Mouse (Mus musculus): ENCODE measurements at regions not wholly inside any gene's neighbourhood (a gene's known extent, or its start where the extent isn't known, plus 50 kb on each side); places are given as distances from the start of the nearest gene placed in this dataset.

DNA sequence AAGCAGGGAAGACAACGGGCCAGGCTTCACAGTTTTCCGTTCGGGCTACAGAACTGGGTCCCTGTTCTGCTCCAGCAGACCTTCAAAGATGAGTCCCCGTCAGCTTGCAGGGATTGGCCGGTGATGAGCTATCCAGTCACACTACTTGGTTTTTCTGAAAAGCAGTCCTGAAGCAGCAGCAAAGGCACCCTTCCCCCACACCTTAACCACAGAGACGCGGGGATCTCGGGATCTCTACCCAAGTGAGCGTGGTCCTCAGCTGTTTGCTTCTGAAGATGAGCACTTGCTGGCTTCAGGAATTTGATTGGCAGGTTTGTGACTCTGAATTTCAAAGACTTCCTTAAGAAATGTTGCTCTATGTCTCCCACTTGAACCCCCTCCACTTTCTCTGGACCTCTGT, 186.6 kb upstream of the Arglu1 start:
- Histone ChIP-seq H3K9ac (ENCODE audit: low read depth, low read length) (no peak overlapping the region), H3K27me3 (ENCODE audit: control insufficient read depth, insufficient read depth, low read length) (no peaks in the 10 kb centered on the region), H3K9me3 (ENCODE audit: control insufficient read depth, low read length) (no peaks in the 10 kb centered on the region), H3K36me3 (ENCODE audit: control insufficient read depth, insufficient read depth, low read length) (no peaks in the 10 kb centered on the region), H3K4me1 (ENCODE audit: control insufficient read depth, insufficient read depth, low read length) (no peaks in the 10 kb centered on the region), H3K27ac (ENCODE audit: low read depth, low read length) (no peak overlapping the region), H3K4me3 (ENCODE audit: low read length) (no peak overlapping the region), H3K4me2 (replicated peaks; ENCODE audit: low read depth, low read length) (no peak overlapping the region)
- peak; percentile 46; the same call in 1 of the 2 replicates for ATAC-seq (ENCODE audit: low FRiP score, low TSS enrichment)
- 46% methylated on average over 9 of the region's 9 CpGs for WGBS

DNA sequence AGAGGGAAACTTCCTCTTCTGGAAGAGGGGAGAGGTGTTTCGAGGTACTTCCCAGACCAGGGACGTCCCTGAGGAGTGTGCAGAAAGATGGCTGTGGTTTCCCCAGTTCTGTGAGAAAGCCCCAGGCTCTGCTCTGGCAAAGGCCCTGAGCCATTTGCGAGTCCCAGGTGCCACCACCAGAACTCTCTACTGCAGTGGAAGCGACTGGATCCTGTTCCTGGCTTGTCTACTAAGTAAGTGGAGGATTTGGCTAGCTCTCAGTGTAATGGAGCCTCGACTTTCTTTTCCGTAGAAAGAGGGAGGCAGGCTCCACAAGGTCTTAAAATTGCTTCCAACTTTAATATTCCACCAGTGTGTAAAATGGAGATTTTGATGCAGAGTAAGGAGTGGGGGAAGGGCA, 186.1 kb upstream of the Arglu1 start:
- 82% methylated on average over 6 of the region's 6 CpGs for WGBS
- Histone ChIP-seq H3K36me3 (ENCODE audit: control insufficient read depth, insufficient read depth, low read length) (no peaks in the 10 kb centered on the region), H3K27me3 (ENCODE audit: control insufficient read depth, insufficient read depth, low read length) (no peaks in the 10 kb centered on the region), H3K4me3 (ENCODE audit: low read length) (no peak overlapping the region), H3K9me3 (ENCODE audit: control insufficient read depth, low read length) (no peaks in the 10 kb centered on the region), H3K9ac (ENCODE audit: low read depth, low read length) (no peak overlapping the region), H3K4me1 (ENCODE audit: control insufficient read depth, insufficient read depth, low read length) (no peaks in the 10 kb centered on the region), H3K27ac (ENCODE audit: low read depth, low read length) (no peak overlapping the region), H3K4me2 (replicated peaks; ENCODE audit: low read depth, low read length) (no peak overlapping the region)
- ATAC-seq (ENCODE audit: low FRiP score, low TSS enrichment), result no peak

DNA sequence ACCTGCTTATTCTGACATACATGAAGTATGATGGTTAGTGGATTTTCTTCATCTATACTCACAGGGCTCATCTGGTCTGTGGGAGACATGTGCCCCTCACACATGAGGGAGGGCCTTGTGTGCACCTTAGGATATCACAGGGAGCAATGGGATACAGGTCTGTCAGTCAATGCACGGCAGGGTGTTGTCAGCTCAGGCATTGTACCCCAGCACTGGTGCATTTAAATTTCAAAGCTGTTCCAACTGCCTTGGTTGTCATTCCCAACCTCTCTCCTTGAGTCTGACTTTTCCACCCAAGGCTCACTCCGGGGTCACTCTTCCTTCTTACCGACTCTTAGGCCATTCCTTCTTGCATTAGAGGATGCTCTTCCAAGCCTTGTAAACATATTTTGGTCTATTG, 181.6 kb upstream of the Arglu1 start:
- Histone ChIP-seq H3K27ac (ENCODE audit: low read depth, low read length) (no peak overlapping the region), H3K4me3 (ENCODE audit: low read length) (no peak overlapping the region), H3K4me1 (ENCODE audit: control insufficient read depth, insufficient read depth, low read length) (0 out of 2 replicates have a peak, but pooled peaks cover 3% of the 10 kb centered on the region), H3K9ac (ENCODE audit: low read depth, low read length) (no peak overlapping the region), H3K36me3 (ENCODE audit: control insufficient read depth, insufficient read depth, low read length) (no peaks in the 10 kb centered on the region), H3K9me3 (ENCODE audit: control insufficient read depth, low read length) (no peaks in the 10 kb centered on the region), H3K27me3 (ENCODE audit: control insufficient read depth, insufficient read depth, low read length) (no peaks in the 10 kb centered on the region), H3K4me2 (replicated peaks; ENCODE audit: low read depth, low read length) (no peak overlapping the region)
- no peak for ATAC-seq (ENCODE audit: low FRiP score, low TSS enrichment)
- 59% methylated on average over 3 of the region's 3 CpGs for WGBS

DNA sequence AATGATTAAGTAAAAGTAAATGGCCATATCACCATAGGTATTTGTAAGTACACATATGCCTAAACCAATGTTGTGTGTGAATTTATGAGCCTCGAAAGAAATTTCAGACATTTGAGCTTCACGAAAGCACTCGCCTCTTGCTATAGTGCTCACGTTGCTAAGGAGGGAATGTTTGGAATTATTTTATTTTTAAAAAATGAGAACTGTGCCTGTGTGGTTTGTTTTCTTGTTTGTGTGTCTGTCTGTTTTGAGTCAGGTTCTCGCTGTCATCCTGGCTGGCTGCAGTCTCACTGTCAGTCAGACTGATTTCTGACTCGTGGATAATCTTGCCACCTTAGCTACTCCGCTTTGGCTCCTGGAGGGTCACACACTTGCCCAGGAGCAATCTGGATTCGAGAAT, 180.7 kb upstream of the Arglu1 start:
- H3K4me3 ChIP-seq (ENCODE audit: low read length), result no peak overlapping the region
- no peak overlapping the region for H3K9ac ChIP-seq (ENCODE audit: low read depth, low read length)
- no peak overlapping the region for H3K4me2 ChIP-seq (replicated peaks; ENCODE audit: low read depth, low read length)
- H3K36me3 ChIP-seq (ENCODE audit: control insufficient read depth, insufficient read depth, low read length), result no peaks in the 10 kb centered on the region
- H3K27me3 ChIP-seq (ENCODE audit: control insufficient read depth, insufficient read depth, low read length), result no peaks in the 10 kb centered on the region
- 0 out of 2 replicates have a peak, but pooled peaks cover 5% of the 10 kb centered on the region for H3K4me1 ChIP-seq (ENCODE audit: control insufficient read depth, insufficient read depth, low read length)
- H3K9me3 ChIP-seq (ENCODE audit: control insufficient read depth, low read length), result no peaks in the 10 kb centered on the region
- no peak for ATAC-seq (ENCODE audit: low FRiP score, low TSS enrichment)
- WGBS, result 62% methylated on average over 8 of the region's 8 CpGs
- H3K27ac ChIP-seq (ENCODE audit: low read depth, low read length), result no peak overlapping the region

DNA sequence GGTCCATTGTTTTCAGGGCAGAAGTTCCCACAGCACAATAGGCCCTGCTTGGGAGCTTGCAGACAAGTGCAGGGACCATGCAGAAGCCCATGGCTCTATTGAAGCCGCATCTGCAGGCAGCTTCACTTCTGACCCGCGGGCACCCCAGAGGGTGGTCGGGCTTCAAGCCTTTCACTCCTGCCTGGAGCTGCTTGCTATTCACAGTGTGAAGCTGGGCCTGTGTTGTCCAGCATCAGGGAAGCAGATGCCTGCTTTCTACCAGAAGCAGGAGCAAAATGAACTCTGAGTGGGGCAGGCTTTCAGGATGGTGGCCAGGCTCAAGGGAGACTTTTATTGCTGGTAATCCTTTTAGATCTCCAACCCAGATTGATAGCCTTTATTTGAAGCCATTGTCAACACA, 180.2 kb upstream of the Arglu1 start:
- ATAC-seq (ENCODE audit: low FRiP score, low TSS enrichment), result no peak
- H3K36me3 ChIP-seq (ENCODE audit: control insufficient read depth, insufficient read depth, low read length), result no peaks in the 10 kb centered on the region
- 12% methylated on average over 4 of the region's 4 CpGs for WGBS
- no peak overlapping the region for H3K27ac ChIP-seq (ENCODE audit: low read depth, low read length)
- no peak overlapping the region for H3K4me2 ChIP-seq (replicated peaks; ENCODE audit: low read depth, low read length)
- H3K4me3 ChIP-seq (ENCODE audit: low read length), result no peak overlapping the region
- H3K27me3 ChIP-seq (ENCODE audit: control insufficient read depth, insufficient read depth, low read length), result no peaks in the 10 kb centered on the region
- H3K9ac ChIP-seq (ENCODE audit: low read depth, low read length), result no peak overlapping the region
- H3K9me3 ChIP-seq (ENCODE audit: control insufficient read depth, low read length), result no peaks in the 10 kb centered on the region
- H3K4me1 ChIP-seq (ENCODE audit: control insufficient read depth, insufficient read depth, low read length), result 0 out of 2 replicates have a peak, but pooled peaks cover 5% of the 10 kb centered on the region

DNA sequence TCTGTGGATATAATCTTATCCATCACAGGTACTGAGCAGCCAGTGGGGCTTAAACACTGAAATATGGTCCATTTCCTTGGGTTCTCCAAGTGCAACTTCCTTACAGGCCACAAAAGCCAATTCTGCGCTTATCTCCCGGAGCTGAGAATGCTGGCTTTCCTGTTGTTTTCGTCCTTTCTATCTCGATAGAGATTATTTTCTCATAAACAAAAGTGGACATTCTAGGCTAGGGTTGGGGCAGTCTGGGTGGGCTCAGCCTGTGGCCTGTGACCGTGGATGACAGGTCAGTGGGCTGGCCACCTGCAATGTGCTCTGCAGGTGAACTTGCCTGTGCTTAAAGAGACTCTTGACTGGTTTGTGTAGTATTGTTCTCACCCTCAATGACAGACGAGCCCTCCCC, 179.0 kb upstream of the Arglu1 start:
- Histone ChIP-seq H3K9me3 (ENCODE audit: control insufficient read depth, low read length) (no peaks in the 10 kb centered on the region), H3K27ac (ENCODE audit: low read depth, low read length) (no peak overlapping the region)

DNA sequence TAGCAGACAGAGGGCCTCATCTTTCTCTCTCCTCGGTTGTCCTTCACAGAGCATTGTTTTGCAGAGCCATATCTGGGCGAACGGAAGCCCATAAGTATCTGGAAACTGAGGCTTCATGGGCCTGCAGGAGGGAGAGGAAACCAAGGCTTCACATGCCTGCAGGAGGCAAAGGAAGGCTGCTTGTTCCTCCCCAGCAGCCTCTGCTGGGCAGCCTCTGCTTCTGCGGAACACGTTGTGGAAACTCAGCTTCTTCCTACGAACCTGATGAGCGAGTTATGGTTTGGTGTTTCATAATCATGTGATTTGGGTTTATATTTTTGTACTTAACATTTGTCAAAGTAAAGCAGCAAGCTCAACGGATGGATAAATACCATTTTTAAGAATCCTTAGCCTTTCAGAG, 177.6 kb upstream of the Arglu1 start:
- ATAC-seq (ENCODE audit: low FRiP score, low TSS enrichment), result no peak
- Histone ChIP-seq H3K9me3 (ENCODE audit: control insufficient read depth, low read length) (no peaks in the 10 kb centered on the region), H3K4me3 (ENCODE audit: low read length) (no peak overlapping the region), H3K4me2 (replicated peaks; ENCODE audit: low read depth, low read length) (no peak overlapping the region), H3K27ac (ENCODE audit: low read depth, low read length) (no peak overlapping the region), H3K36me3 (ENCODE audit: control insufficient read depth, insufficient read depth, low read length) (no peaks in the 10 kb centered on the region), H3K27me3 (ENCODE audit: control insufficient read depth, insufficient read depth, low read length) (no peaks in the 10 kb centered on the region), H3K9ac (ENCODE audit: low read depth, low read length) (no peak overlapping the region), H3K4me1 (ENCODE audit: control insufficient read depth, insufficient read depth, low read length) (0 out of 2 replicates have a peak, but pooled peaks cover 5% of the 10 kb centered on the region)
- WGBS, result 74% methylated on average over 8 of the region's 8 CpGs

More for the DNA sequence above, 179.0 kb upstream of the Arglu1 start:
- WGBS, result 78% methylated on average over 6 of the region's 6 CpGs
- Histone ChIP-seq H3K9ac (ENCODE audit: low read depth, low read length) (no peak overlapping the region), H3K27me3 (ENCODE audit: control insufficient read depth, insufficient read depth, low read length) (no peaks in the 10 kb centered on the region), H3K4me1 (ENCODE audit: control insufficient read depth, insufficient read depth, low read length) (0 out of 2 replicates have a peak, but pooled peaks cover 5% of the 10 kb centered on the region), H3K4me3 (ENCODE audit: low read length) (no peak overlapping the region), H3K36me3 (ENCODE audit: control insufficient read depth, insufficient read depth, low read length) (no peaks in the 10 kb centered on the region), H3K4me2 (replicated peaks; ENCODE audit: low read depth, low read length) (no peak overlapping the region)
- no peak for ATAC-seq (ENCODE audit: low FRiP score, low TSS enrichment)

DNA sequence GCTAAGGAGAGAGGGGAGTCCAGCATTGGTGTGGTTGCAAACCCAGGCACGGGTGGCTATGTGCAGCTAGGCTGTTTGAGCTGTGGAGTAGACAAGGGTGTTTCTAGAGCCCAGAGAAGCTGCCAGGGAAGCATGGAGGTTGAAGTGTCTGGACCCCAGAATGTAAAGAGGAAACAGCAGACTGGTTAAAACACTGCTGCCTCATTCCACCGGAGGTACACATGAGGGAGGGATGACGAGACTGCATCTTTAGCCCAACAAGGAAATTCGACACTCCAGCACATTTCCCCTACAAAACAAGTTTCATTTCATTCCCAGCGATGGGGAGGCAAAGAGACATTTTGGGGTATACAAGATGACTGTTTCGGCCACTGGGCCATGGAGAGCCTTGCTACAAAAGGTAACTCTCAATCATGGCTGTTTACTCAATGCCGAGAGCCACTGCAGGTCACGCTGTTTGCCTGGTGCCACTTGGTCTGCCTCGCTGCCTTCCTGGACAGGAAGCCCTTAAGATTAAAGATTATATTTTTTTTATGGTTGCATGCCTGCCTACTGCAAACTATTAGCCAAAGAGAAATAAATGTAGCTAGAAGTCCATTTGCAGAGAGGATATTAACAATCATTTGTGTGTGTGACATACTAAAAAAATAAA, 176.9 kb upstream of the Arglu1 start:
- no peak; the same call in 1 of the 2 replicates for ATAC-seq (ENCODE audit: low FRiP score, low TSS enrichment)
- Histone ChIP-seq H3K4me2 (replicated peaks; ENCODE audit: low read depth, low read length) (no peak overlapping the region; the same call in 1 of the 2 replicates), H3K4me1 (ENCODE audit: control insufficient read depth, insufficient read depth, low read length) (0 out of 2 replicates have a peak, but pooled peaks cover 5% of the 10 kb centered on the region), H3K27ac (ENCODE audit: low read depth, low read length) (no peak overlapping the region), H3K27me3 (ENCODE audit: control insufficient read depth, insufficient read depth, low read length) (no peaks in the 10 kb centered on the region), H3K9ac (ENCODE audit: low read depth, low read length) (no peak overlapping the region), H3K4me3 (ENCODE audit: low read length) (no peak overlapping the region), H3K36me3 (ENCODE audit: control insufficient read depth, insufficient read depth, low read length) (no peaks in the 10 kb centered on the region), H3K9me3 (ENCODE audit: control insufficient read depth, low read length) (no peaks in the 10 kb centered on the region)
- 17% methylated on average over 9 of the region's 9 CpGs for WGBS

DNA sequence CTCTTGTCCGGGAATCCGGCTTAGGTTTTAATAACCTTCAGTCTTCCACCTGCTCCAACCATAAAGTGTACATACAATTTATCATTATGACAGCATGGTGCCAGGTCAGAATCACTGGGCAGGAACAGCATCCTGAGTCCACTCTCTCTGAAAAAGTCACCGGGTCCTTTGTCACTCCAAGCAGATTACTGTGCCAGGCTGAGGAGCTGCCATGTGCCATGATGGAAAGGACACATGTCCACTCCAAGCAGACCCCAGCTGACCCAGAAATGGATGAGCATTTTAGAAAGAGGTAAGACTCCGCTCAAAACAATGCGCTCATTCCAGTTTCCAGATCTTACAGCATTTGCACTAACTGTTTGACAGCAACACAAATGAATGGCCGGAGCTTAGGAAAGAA, 172.4 kb upstream of the Arglu1 start:
- 89% methylated on average over 6 of the region's 6 CpGs for WGBS
- Histone ChIP-seq H3K27me3 (ENCODE audit: control insufficient read depth, insufficient read depth, low read length) (no peaks in the 10 kb centered on the region), H3K4me3 (ENCODE audit: low read length) (no peak overlapping the region), H3K36me3 (ENCODE audit: control insufficient read depth, insufficient read depth, low read length) (no peaks in the 10 kb centered on the region), H3K4me2 (replicated peaks; ENCODE audit: low read depth, low read length) (no peak overlapping the region), H3K27ac (ENCODE audit: low read depth, low read length) (no peak overlapping the region), H3K4me1 (ENCODE audit: control insufficient read depth, insufficient read depth, low read length) (peaks cover 10% of the 10 kb centered on the region; the same call in 1 of the 2 replicates), H3K9ac (ENCODE audit: low read depth, low read length) (no peak overlapping the region), H3K9me3 (ENCODE audit: control insufficient read depth, low read length) (no peaks in the 10 kb centered on the region)
- ATAC-seq (ENCODE audit: low FRiP score, low TSS enrichment), result no peak
